Mouse (Mus musculus) neural tube, embryonic 15.5 days (tissue): Measurements from ENCODE around the gene Mgat4d. TPM values are rescaled to one million over a fixed set of nuclear protein-coding genes. Genes with fewer than 3 reads are reported as not detected.
"Not testable (repeated sequence)": the region's sequence is repeated elsewhere in the genome, so short reads cannot be mapped to it uniquely, and the experiment has no call there.

Source experiments
- ATAC-seq: fragments of 200-750 bp; cut with Nextera tagmentation; 2 replicates; pipeline ENCODE4 v1.8.0; 2017; ENCODE audit warnings: mild to moderate bottlenecking, moderate TSS enrichment, moderate library complexity; ENCODE audit not compliant: low FRiP score
- H3K27ac ChIP-seq: fragments of 300-500 bp; sonication (generic); replicated peaks from 2 replicates; pipeline ENCODE4 v1.5.1; 2015; ENCODE audit warnings: mild to moderate bottlenecking, inconsistent platforms
- H3K27me3 ChIP-seq: fragments of 300-500 bp; sonication (generic); replicated peaks from 2 replicates; pipeline ENCODE4 v1.6.1; 2015; ENCODE audit warnings: inconsistent platforms
- H3K36me3 ChIP-seq: fragments of 300-500 bp; sonication (generic); 2 replicates; pipeline ENCODE4 v1.6.1; 2015; ENCODE audit warnings: inconsistent platforms
- H3K4me1 ChIP-seq: fragments of 300-500 bp; sonication (generic); 2 replicates; pipeline ENCODE4 v1.6.1; 2015; ENCODE audit warnings: inconsistent platforms
- H3K4me2 ChIP-seq: fragments of 300-500 bp; sonication (generic); 2 replicates; pipeline ENCODE4 v1.6.1; 2015; ENCODE audit warnings: inconsistent platforms, mild to moderate bottlenecking, moderate library complexity
- H3K4me3 ChIP-seq: fragments of 300-500 bp; sonication (generic); replicated peaks from 2 replicates; pipeline ENCODE4 v1.5.1; 2015; ENCODE audit warnings: mild to moderate bottlenecking, inconsistent platforms
- H3K9ac ChIP-seq: fragments of 300-500 bp; sonication (generic); replicated peaks from 2 replicates; pipeline ENCODE4 v1.6.1; 2015; ENCODE audit warnings: mild to moderate bottlenecking, inconsistent platforms
- H3K9me3 ChIP-seq: fragments of 300-500 bp; sonication (generic); replicated peaks from 2 replicates; pipeline ENCODE4 v1.6.1; 2016; ENCODE audit warnings: inconsistent platforms
- WGBS: fragments of 180-500 bp; shearing (Covaris S2); methylation state at CpG from one replicate; pipeline ENCODE4 v1.1.7; 2015; ENCODE audit warnings: mixed read lengths; 5-methylcytosine and 5-hydroxymethylcytosine counted together
- polyA plus RNA-seq: library from polyadenylated mRNA; unstranded; fragments of >200 nt; fragmentation: Nextera tagmentation; extraction: Ambion mirVana; gene quantifications from 2 replicates; pipeline ENCODE4 v1.2.1, GENCODE M21; 2015

Gene Mgat4d
- polyA plus RNA-seq, 1 experiment from 2014 or later, result not detected

- no peak overlapping the region for H3K9ac ChIP-seq
- H3K4me1 ChIP-seq, result no peaks in the 10 kb centered on the region
- no peak overlapping the region for H3K27ac ChIP-seq
- no peaks in the 10 kb centered on the region for H3K27me3 ChIP-seq
- H3K9me3 ChIP-seq, result no peaks in the 10 kb centered on the region
- ATAC-seq, result no peak
- 68% methylated on average over 11 of the region's 11 CpGs for WGBS
- H3K4me3 ChIP-seq, result no peak overlapping the region
- no peak overlapping the region for H3K4me2 ChIP-seq
- H3K36me3 ChIP-seq, result peaks cover 8% of the 10 kb centered on the region; the same call in 1 of the 2 replicates
Observed at GRCm38 (mm10) chr8:83426104-83426759, 78.0 kb downstream of the Mgat4d start.

- no peak overlapping the region for H3K9ac ChIP-seq
- ATAC-seq, result no peak
- WGBS, result 82% methylated on average over 7 of the region's 7 CpGs
- no peaks in the 10 kb centered on the region for H3K27me3 ChIP-seq
- H3K27ac ChIP-seq, result no peak overlapping the region
- H3K4me1 ChIP-seq, result no peaks in the 10 kb centered on the region
- H3K9me3 ChIP-seq, result no peaks in the 10 kb centered on the region
- no peak overlapping the region for H3K4me3 ChIP-seq
- H3K4me2 ChIP-seq, result no peak overlapping the region
- peaks cover 8% of the 10 kb centered on the region; the same call in 1 of the 2 replicates for H3K36me3 ChIP-seq
Observed at GRCm38 (mm10) chr8:83426949-83427348, 78.7 kb downstream of the Mgat4d start.

- H3K4me2 ChIP-seq, H3K9ac ChIP-seq: not testable (repeated sequence)
- WGBS, result 91% methylated on average over 3 of the region's 3 CpGs
Observed at GRCm38 (mm10) chr8:83428621-83429020, 80.3 kb downstream of the Mgat4d start.

GRCm38 (mm10) chr8:83429071-83429524 is 80.8 kb downstream of the Mgat4d start:
- no peaks in the 10 kb centered on the region for H3K27me3 ChIP-seq
- no peak for ATAC-seq
- H3K27ac ChIP-seq, result no peak overlapping the region
- no peak overlapping the region for H3K4me2 ChIP-seq
- no peaks in the 10 kb centered on the region for H3K4me1 ChIP-seq
- no peak overlapping the region for H3K4me3 ChIP-seq
- WGBS, result 72% methylated on average over 4 of the region's 4 CpGs
- H3K9me3 ChIP-seq, result no peaks in the 10 kb centered on the region
- H3K9ac ChIP-seq, result no peak overlapping the region
- peaks cover 19% of the 10 kb centered on the region for H3K36me3 ChIP-seq

More at GRCm38 (mm10) chr8:83428621-83429020, 80.3 kb downstream of the Mgat4d start:
- H3K27me3 ChIP-seq, H3K4me1 ChIP-seq, ATAC-seq, H3K9me3 ChIP-seq, H3K4me3 ChIP-seq, H3K27ac ChIP-seq: not testable (repeated sequence)
- peaks cover 14% of the 10 kb centered on the region; the same call in 1 of the 2 replicates for H3K36me3 ChIP-seq

Other genes starting within 250 kb of the Mgat4d start
- gene Tbc1d9, start 183.1 kb upstream of the Mgat4d start, polyA plus RNA-seq, result 12.4 and 14.4 TPM in 2 replicates
- 5.5 and 6.2 TPM in 2 replicates for gene Gm10645, start 182.3 kb upstream of the Mgat4d start, polyA plus RNA-seq
- 0.12 TPM in 1 of 2 replicates, not detected in the other for gene Ucp1, start 58.1 kb upstream of the Mgat4d start, polyA plus RNA-seq
- gene Elmod2, start 16.0 kb upstream of the Mgat4d start, polyA plus RNA-seq, result 17.9 and 19.7 TPM in 2 replicates
- gene Clgn, start 41.4 kb downstream of the Mgat4d start, polyA plus RNA-seq, result 15.9 and 17.2 TPM in 2 replicates
- 272 and 290 TPM in 2 replicates for gene Scoc, start 109.9 kb downstream of the Mgat4d start, polyA plus RNA-seq
- not detected in 2 replicates for gene Olfr370, start 187.3 kb downstream of the Mgat4d start, polyA plus RNA-seq
- 344 and 362 TPM in 2 replicates for gene Ndufb7, start 218.2 kb downstream of the Mgat4d start, polyA plus RNA-seq